13 mouse cellular contexts compared by ENCODE assay signal in genomic region chr13:109914846-109915245, GRCm38 (mm10).
A peak's percentile ranks its signal among the peaks of the same experiment; 100 is the strongest.
DNase-seq lines count a peak whose midpoint lies in the region; ATAC-seq lines count a peak whose summit lies in the region.
"Had no signal": no experiment of that assay in that cellular context is flagged by ENCODE, and none has a peak within 500 bp of the region (broad histone marks: within the 10 kb centered on the region; RNA-seq: fewer than 3 reads in every experiment).

No protein-coding gene starts in this region.

- H3K27me3 ChIP-seq in heart, embryonic 16.5 days (ENCODE audit: control insufficient read depth, insufficient read depth, low read length), result no peaks in the 10 kb centered on the region
- H3K27me3 ChIP-seq in forebrain, embryonic 10.5 days (ENCODE audit: poor library complexity, severe bottlenecking), result no peaks in the 10 kb centered on the region
- H3K27me3 ChIP-seq: forebrain, embryonic 15.5 days had no signal

- 32% methylated on average over 5 of the region's 5 CpGs for WGBS in heart, embryonic 16.5 days
- WGBS in large intestine, adult 2 months, result 15% methylated on average over 5 of the region's 5 CpGs
- WGBS in forebrain, embryonic 10.5 days, result 61% methylated on average over 5 of the region's 5 CpGs

- peak overlapping the region; percentile 63 for H3K27ac ChIP-seq in heart, embryonic 16.5 days (ENCODE audit: low read length)
- no peak overlapping the region for H3K27ac ChIP-seq in forebrain, embryonic 10.5 days
- H3K27ac ChIP-seq: forebrain, embryonic 15.5 days; stomach, postnatal 0 days had no signal

- no peaks in the 10 kb centered on the region for H3K9me3 ChIP-seq in heart, embryonic 16.5 days (replicated peaks; ENCODE audit: control insufficient read depth, low read length)
- H3K9me3 ChIP-seq in forebrain, embryonic 10.5 days, result no peaks in the 10 kb centered on the region
- H3K9me3 ChIP-seq: forebrain, embryonic 15.5 days had no signal

- H3K4me2 ChIP-seq in heart, embryonic 16.5 days (ENCODE audit: low read depth, low read length), result no peak overlapping the region
- H3K4me2 ChIP-seq: forebrain, embryonic 15.5 days had no signal

- ATAC-seq in heart, embryonic 16.5 days (replicated peaks; ENCODE audit: extremely low read depth, insufficient read depth, low FRiP score), result 0 out of 2 replicates have a peak, but pooled peaks have one; percentile 20
- ATAC-seq: forebrain, embryonic 15.5 days had no signal

- H3K9ac ChIP-seq in heart, embryonic 16.5 days (ENCODE audit: low read length), result no peak overlapping the region
- H3K9ac ChIP-seq: forebrain, embryonic 15.5 days had no signal

- no peak overlapping the region for H3K4me3 ChIP-seq in heart, embryonic 16.5 days (ENCODE audit: low read length)
- no peak overlapping the region for H3K4me3 ChIP-seq in forebrain, embryonic 10.5 days
- H3K4me3 ChIP-seq: forebrain, embryonic 15.5 days; megakaryocyte, embryonic 14.5 days had no signal

- peak; percentile 93 for DNase-seq in heart, adult 11 months
- no peak for DNase-seq in heart, adult 8-10 months (ENCODE audit: low spot score)
- peak; percentile 76 for DNase-seq in adrenal gland, postnatal 10 days
- peak; percentile 43 for DNase-seq in large intestine, adult 2 months (ENCODE audit: low read depth, low spot score)
- no peak for DNase-seq in thymus, postnatal 10 days (ENCODE audit: low spot score in 2 of 2)
- DNase-seq in thymus, postnatal 4 days, result no peak
- no peak for DNase-seq in forebrain, embryonic 10.5 days (ENCODE audit: extremely low spot score, low spot score)
- DNase-seq: B cell, adult 2 months; cerebellum, adult 18-20 months had no signal

- H3K36me3 ChIP-seq in heart, embryonic 16.5 days (ENCODE audit: control insufficient read depth, insufficient read depth), result no peaks in the 10 kb centered on the region
- H3K36me3 ChIP-seq in forebrain, embryonic 10.5 days (replicated peaks), result no peaks in the 10 kb centered on the region
- H3K36me3 ChIP-seq: forebrain, embryonic 15.5 days had no signal

- peaks cover 56% of the 10 kb centered on the region for H3K4me1 ChIP-seq in heart, embryonic 16.5 days (ENCODE audit: control insufficient read depth, insufficient read depth, low read length)
- H3K4me1 ChIP-seq in forebrain, embryonic 10.5 days, result peaks cover 24% of the 10 kb centered on the region

Comparison
In these comparisons a context has a peak if more than half of its experiments do, and no peak if none do; other contexts are left out.
1. DNase-seq: peak in heart, adult 11 months (single experiment), adrenal gland, postnatal 10 days (single experiment) and large intestine, adult 2 months (single experiment); none in heart, adult 8-10 months (single experiment), thymus, postnatal 10 days (0 of 2), thymus, postnatal 4 days (single experiment) and forebrain, embryonic 10.5 days (single experiment).